Mouse (Mus musculus) kidney, embryonic 16.5 days (tissue): ENCODE data around the gene Dact3. TPM values are rescaled to one million over a fixed set of nuclear protein-coding genes. Genes with fewer than 3 reads are reported as not detected.

Experiments
- ATAC-seq: fragments of 200-750 bp; cut with Nextera tagmentation; 2 replicates; pipeline ENCODE4 v1.8.0; 2017; ENCODE audit warnings: moderate TSS enrichment; ENCODE audit not compliant: low FRiP score, low TSS enrichment
- H3K27ac ChIP-seq: fragments of 300-500 bp; sonication (generic); 2 replicates; pipeline ENCODE4 v1.5.1; 2014; ENCODE audit warnings: low read length
- H3K27me3 ChIP-seq: fragments of 300-500 bp; sonication (generic); 2 replicates; pipeline ENCODE4 v1.6.1; 2014; ENCODE audit warnings: low read length, control low read depth, mixed read lengths; ENCODE audit not compliant: insufficient read depth
- H3K36me3 ChIP-seq: fragments of 300-500 bp; sonication (generic); 2 replicates; pipeline ENCODE4 v1.6.1; 2014; ENCODE audit warnings: low read length, control low read depth, mixed read lengths; ENCODE audit not compliant: insufficient read depth
- H3K4me1 ChIP-seq: fragments of 300-500 bp; sonication (generic); 2 replicates; pipeline ENCODE4 v1.6.1; 2014; ENCODE audit warnings: low read length, control low read depth, mixed read lengths; ENCODE audit not compliant: insufficient read depth
- H3K4me2 ChIP-seq: fragments of 300-500 bp; sonication (generic); replicated peaks from 2 replicates; pipeline ENCODE4 v1.6.1; 2014; ENCODE audit warnings: low read depth, low read length
- H3K4me3 ChIP-seq: fragments of 300-500 bp; sonication (generic); 2 replicates; pipeline ENCODE4 v1.5.1; 2014; ENCODE audit warnings: mild to moderate bottlenecking, low read length
- H3K9ac ChIP-seq: fragments of 300-500 bp; sonication (generic); replicated peaks from 2 replicates; pipeline ENCODE4 v1.6.1; 2014; ENCODE audit warnings: low read length
- H3K9me3 ChIP-seq: fragments of 300-500 bp; sonication (generic); 2 replicates; pipeline ENCODE4 v1.6.1; 2016; ENCODE audit warnings: low read length, control low read depth
- WGBS: fragments of 180-500 bp; shearing (Covaris S2); extraction: QIAGEN DNeasy Blood & Tissue Kit; methylation state at CpG from one replicate; pipeline ENCODE4 v1.1.7; 2014; 5-methylcytosine and 5-hydroxymethylcytosine counted together
- polyA plus RNA-seq: library from polyadenylated mRNA; unstranded; fragments of >200 nt; fragmentation: Nextera tagmentation; extraction: Ambion mirVana; gene quantifications from 2 replicates; pipeline ENCODE4 v1.2.1, GENCODE M21; 2015

The Dact3 gene
- polyA plus RNA-seq, 1 experiment from 2014 or later: 2.1 TPM

- Histone ChIP-seq H3K27me3 (no peaks in the 10 kb centered on the region), H3K4me2 (no peak overlapping the region), H3K4me3 (no peak overlapping the region), H3K9ac (no peak overlapping the region), H3K9me3 (no peaks in the 10 kb centered on the region), H3K4me1 (peaks cover 48% of the 10 kb centered on the region), H3K27ac (no peak overlapping the region), H3K36me3 (peaks cover 52% of the 10 kb centered on the region)
- ATAC-seq: no peak
- WGBS: 73% methylated on average over 3 of the region's 3 CpGs
Measured at GRCm38 (mm10) chr7:16918670-16919069, 43.6 kb downstream of the Dact3 start.

- Histone ChIP-seq H3K9ac (peak overlapping the region; percentile 39; the same call in 1 of the 2 replicates), H3K36me3 (peaks cover 48% of the 10 kb centered on the region), H3K4me3 (no peak overlapping the region), H3K27ac (no peak overlapping the region), H3K27me3 (no peaks in the 10 kb centered on the region), H3K9me3 (no peaks in the 10 kb centered on the region), H3K4me1 (peaks cover 48% of the 10 kb centered on the region), H3K4me2 (peak overlapping the region; percentile 12)
- ATAC-seq: no peak
- 74% methylated on average over 13 of the region's 13 CpGs for WGBS
Measured at GRCm38 (mm10) chr7:16919395-16920149, 44.5 kb downstream of the Dact3 start.

GRCm38 (mm10) chr7:16920150-16920579 lies 45.0 kb downstream of the Dact3 start:
- peak overlapping the region; percentile 12 for H3K4me2 ChIP-seq
- no peaks in the 10 kb centered on the region for H3K27me3 ChIP-seq
- WGBS: 72% methylated on average over 7 of the region's 7 CpGs
- H3K4me1 ChIP-seq: peaks cover 48% of the 10 kb centered on the region
- no peak overlapping the region for H3K4me3 ChIP-seq
- peaks cover 42% of the 10 kb centered on the region for H3K36me3 ChIP-seq
- H3K9me3 ChIP-seq: no peaks in the 10 kb centered on the region
- ATAC-seq: no peak
- H3K27ac ChIP-seq: no peak overlapping the region
- H3K9ac ChIP-seq: no peak overlapping the region; the same call in 1 of the 2 replicates

- Histone ChIP-seq H3K4me2 (peak overlapping the region; percentile 97), H3K27me3 (no peaks in the 10 kb centered on the region), H3K4me1 (peaks cover 48% of the 10 kb centered on the region), H3K9me3 (no peaks in the 10 kb centered on the region), H3K9ac (peak overlapping the region; percentile 97), H3K27ac (peak overlapping the region; percentile 88), H3K36me3 (peaks cover 33% of the 10 kb centered on the region), H3K4me3 (peak overlapping the region; percentile 98)
- 39% methylated on average over 21 of the region's 21 CpGs for WGBS
- ATAC-seq: no peak
Measured at GRCm38 (mm10) chr7:16920818-16921791, 46.0 kb downstream of the Dact3 start.

GRCm38 (mm10) chr7:16921881-16922335 lies 46.8 kb downstream of the Dact3 start:
- 35% methylated on average over 6 of the region's 6 CpGs for WGBS
- no peak for ATAC-seq

DNA sequence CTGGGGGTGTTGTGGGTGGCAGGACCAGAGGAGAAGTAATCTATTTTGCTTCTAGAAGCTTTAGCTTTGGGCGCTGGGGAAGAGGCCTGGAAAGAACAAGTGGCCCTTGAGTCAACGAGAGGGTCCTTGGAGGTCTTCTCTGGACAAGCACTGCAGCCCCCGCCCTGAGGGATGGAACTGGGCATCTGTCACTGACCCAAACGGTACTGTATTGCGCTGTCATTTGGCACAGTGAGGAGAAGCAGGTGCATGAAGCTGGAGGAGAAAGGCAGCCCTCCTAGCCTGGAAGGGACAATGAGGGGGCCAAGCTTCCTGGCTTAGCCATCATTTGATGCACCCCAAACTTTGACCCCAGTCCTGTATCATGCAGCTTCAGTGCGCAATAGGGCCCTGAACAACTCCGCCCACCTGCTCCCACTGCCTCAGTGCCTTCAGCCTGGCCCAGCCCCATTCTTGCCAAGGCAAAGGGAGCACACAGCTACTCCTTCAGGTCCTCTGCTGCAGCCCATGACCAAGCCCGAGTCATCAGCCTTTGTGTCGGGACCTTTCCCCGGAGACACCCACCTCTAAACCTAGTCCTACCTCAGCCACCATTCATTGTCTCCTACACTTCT lies 47.4 kb downstream of the Dact3 start:
- Histone ChIP-seq H3K36me3 (peaks cover 21% of the 10 kb centered on the region), H3K9ac (peak overlapping the region; percentile 97), H3K4me1 (peaks cover 48% of the 10 kb centered on the region), H3K27me3 (no peaks in the 10 kb centered on the region), H3K4me3 (peak overlapping the region; percentile 98), H3K27ac (peak overlapping the region; percentile 98), H3K4me2 (peak overlapping the region; percentile 97), H3K9me3 (no peaks in the 10 kb centered on the region)
- ATAC-seq: no peak
- 40% methylated on average over 10 of the region's 10 CpGs for WGBS

More at GRCm38 (mm10) chr7:16921881-16922335, 46.8 kb downstream of the Dact3 start:
- Histone ChIP-seq H3K9me3 (no peaks in the 10 kb centered on the region), H3K4me3 (peak overlapping the region; percentile 98), H3K27ac (peak overlapping the region; percentile 88), H3K27me3 (no peaks in the 10 kb centered on the region), H3K9ac (peak overlapping the region; percentile 97), H3K36me3 (peaks cover 26% of the 10 kb centered on the region), H3K4me2 (peak overlapping the region; percentile 97), H3K4me1 (peaks cover 48% of the 10 kb centered on the region)

DNA sequence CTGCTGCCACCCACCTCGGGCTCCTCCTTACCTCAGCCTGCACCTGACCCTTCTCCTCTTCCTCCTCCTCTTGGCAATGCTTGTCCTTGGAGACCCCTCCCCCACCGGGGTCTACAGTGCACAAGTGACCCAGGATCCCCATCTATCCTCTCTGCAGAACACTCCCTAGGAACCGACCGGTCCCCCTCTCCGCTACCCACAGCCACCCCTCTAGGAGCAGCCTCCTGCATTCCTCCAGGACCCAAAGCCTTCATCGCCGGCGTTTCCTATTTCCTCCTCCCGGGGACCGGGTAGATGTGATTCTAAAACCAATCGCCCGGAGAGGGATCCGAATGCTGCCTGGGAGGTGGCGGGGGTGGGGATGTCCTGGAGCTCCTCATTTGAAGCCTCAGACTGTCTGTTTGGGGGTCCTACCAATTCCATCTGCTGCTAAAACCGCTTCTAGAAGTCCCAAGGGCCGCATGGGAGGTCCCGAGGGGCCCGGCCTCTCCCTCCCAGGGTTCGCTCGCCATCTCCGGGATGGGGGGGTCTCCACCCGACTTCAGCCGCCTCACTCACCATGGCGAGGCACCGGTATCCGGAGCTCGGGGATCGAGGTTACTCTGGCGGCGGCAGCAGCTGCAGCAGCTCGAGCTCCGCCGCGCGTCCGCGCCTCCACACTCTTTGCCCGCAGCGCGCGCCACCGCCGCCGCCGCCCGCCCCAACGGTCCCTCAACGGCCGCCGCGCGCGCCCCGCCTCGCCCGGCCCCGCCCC lies 48.3 kb downstream of the Dact3 start:
- Histone ChIP-seq H3K4me1 (peaks cover 43% of the 10 kb centered on the region), H3K27me3 (no peaks in the 10 kb centered on the region), H3K27ac (peak overlapping the region; percentile 98), H3K9ac (peak overlapping the region; percentile 97), H3K4me3 (peak overlapping the region; percentile 98), H3K9me3 (no peaks in the 10 kb centered on the region), H3K36me3 (peaks cover 11% of the 10 kb centered on the region), H3K4me2 (peak overlapping the region; percentile 97)
- ATAC-seq: no peak; the same call in 1 of the 2 replicates
- 0% methylated on average over 35 of the region's 57 CpGs for WGBS

GRCm38 (mm10) chr7:16924037-16924834 lies 49.1 kb downstream of the Dact3 start, which contains the start of gene Calm3:
Gene Calm3, minus strand, starts transcription at chr7:16924114.
- H3K9ac ChIP-seq: peak within 1 kb of the TSS; percentile 97
- H3K27me3 ChIP-seq: no peaks in the 10 kb centered on the region
- peaks cover 36% of the 10 kb centered on the region for H3K4me1 ChIP-seq
- H3K9me3 ChIP-seq: no peaks in the 10 kb centered on the region
- peak within 1 kb of the TSS; percentile 98 for H3K27ac ChIP-seq
- H3K4me3 ChIP-seq: peak within 1 kb of the TSS; percentile 98
- peak within 1 kb of the TSS; percentile 97 for H3K4me2 ChIP-seq
- 2% methylated on average over 62 of the region's 64 CpGs for WGBS
- ATAC-seq: peak; percentile 94
- peaks cover 6% of the 10 kb centered on the region; the same call in 1 of the 2 replicates for H3K36me3 ChIP-seq
